In genomic region chr15:92599381-92599780, GRCm38 (mm10) we compare ENCODE assay signal across 10 mouse cellular contexts.
DNase-seq lines count a peak whose midpoint lies in the region; ATAC-seq and TF ChIP-seq lines count a peak whose summit lies in the region.
"Had no signal": no experiment of that assay in that cellular context is flagged by ENCODE, and none has a peak within 500 bp of the region (broad histone marks: within the 10 kb centered on the region; RNA-seq: fewer than 3 reads in every experiment).

No protein-coding gene starts in this region.

- no peaks in the 10 kb centered on the region for H3K36me3 ChIP-seq in lung, embryonic 14.5 days (ENCODE audit: insufficient read depth)
- no peaks in the 10 kb centered on the region for H3K36me3 ChIP-seq in forebrain, postnatal 0 days (ENCODE audit: insufficient read depth)
- H3K36me3 ChIP-seq in limb, embryonic 13.5 days = no peaks in the 10 kb centered on the region
- H3K36me3 ChIP-seq in stomach, embryonic 16.5 days (ENCODE audit: control insufficient read depth, insufficient read depth, low read length) = no peaks in the 10 kb centered on the region
- H3K36me3 ChIP-seq: G1E had no signal

- 3% methylated on average over 7 of the region's 7 CpGs for WGBS in lung, embryonic 14.5 days
- WGBS in forebrain, postnatal 0 days = 7% methylated on average over 7 of the region's 7 CpGs
- WGBS in limb, embryonic 13.5 days = 13% methylated on average over 6 of the region's 7 CpGs
- WGBS in stomach, embryonic 16.5 days = 3% methylated on average over 7 of the region's 7 CpGs

- H3K4me3 ChIP-seq in lung, embryonic 14.5 days (ENCODE audit: low read depth, low read length) = peak overlapping the region; percentile 26
- peak overlapping the region; percentile 40 for H3K4me3 ChIP-seq in forebrain, postnatal 0 days (ENCODE audit: low read depth, low read length)
- H3K4me3 ChIP-seq in limb, embryonic 13.5 days = no peak overlapping the region
- no peak overlapping the region for H3K4me3 ChIP-seq in stomach, embryonic 16.5 days (replicated peaks; ENCODE audit: low read length)

- H3K9me3 ChIP-seq in lung, embryonic 14.5 days (ENCODE audit: low read depth, low read length) = no peaks in the 10 kb centered on the region; the same call in 1 of the 2 replicates
- peaks cover 9% of the 10 kb centered on the region for H3K9me3 ChIP-seq in forebrain, postnatal 0 days (ENCODE audit: low read length)
- no peaks in the 10 kb centered on the region for H3K9me3 ChIP-seq in limb, embryonic 13.5 days
- no peaks in the 10 kb centered on the region for H3K9me3 ChIP-seq in stomach, embryonic 16.5 days (replicated peaks; ENCODE audit: control insufficient read depth, low read length)

- peaks cover 10% of the 10 kb centered on the region; the same call in 1 of the 2 replicates for H3K4me1 ChIP-seq in lung, embryonic 14.5 days (ENCODE audit: insufficient read depth)
- no peaks in the 10 kb centered on the region for H3K4me1 ChIP-seq in forebrain, postnatal 0 days (ENCODE audit: insufficient read depth)
- H3K4me1 ChIP-seq in limb, embryonic 13.5 days = peaks cover 20% of the 10 kb centered on the region
- peaks cover 11% of the 10 kb centered on the region; the same call in 1 of the 2 replicates for H3K4me1 ChIP-seq in stomach, embryonic 16.5 days (ENCODE audit: control insufficient read depth, insufficient read depth, low read length)

- H3K27ac ChIP-seq in lung, embryonic 14.5 days (ENCODE audit: low read depth) = no peak overlapping the region
- H3K27ac ChIP-seq in forebrain, postnatal 0 days (ENCODE audit: low read depth, low read length) = peak overlapping the region; percentile 72; the same call in 1 of the 2 replicates
- H3K27ac ChIP-seq in limb, embryonic 13.5 days = no peak overlapping the region
- no peak overlapping the region for H3K27ac ChIP-seq in stomach, embryonic 16.5 days (ENCODE audit: low read length)

- TF ChIP-seq CTCF in lung, embryonic 14.5 days (IDR thresholded peaks at IDR 0.05; ENCODE audit: low read depth) = no peak
- TF ChIP-seq CTCF in forebrain, postnatal 0 days (IDR thresholded peaks at IDR 0.05; ENCODE audit: low read depth) = no peak

- DNase-seq in lung, embryonic 14.5 days = peak; percentile 13
- no peak for DNase-seq in lung, postnatal 10 days
- no peak for DNase-seq in forebrain, postnatal 0 days
- no peak for DNase-seq in adrenal gland, postnatal 14 days
- DNase-seq in spleen, adult 12 weeks (ENCODE audit: low spot score) = no peak
- DNase-seq: lung, postnatal 36 days; thymus, postnatal 36 days had no signal

- peak overlapping the region; percentile 60 for H3K4me2 ChIP-seq in lung, embryonic 14.5 days
- H3K4me2 ChIP-seq in forebrain, postnatal 0 days (ENCODE audit: low read depth) = peak overlapping the region; percentile 67
- peak overlapping the region; percentile 62 for H3K4me2 ChIP-seq in limb, embryonic 13.5 days (replicated peaks)
- H3K4me2 ChIP-seq in stomach, embryonic 16.5 days (ENCODE audit: low read depth, low read length) = peak overlapping the region; percentile 46; the same call in 1 of the 2 replicates

- no peaks in the 10 kb centered on the region for H3K27me3 ChIP-seq in lung, embryonic 14.5 days (ENCODE audit: insufficient read depth, low read length)
- no peaks in the 10 kb centered on the region for H3K27me3 ChIP-seq in forebrain, postnatal 0 days (ENCODE audit: insufficient read depth, low read length)
- H3K27me3 ChIP-seq in limb, embryonic 13.5 days = peaks cover 8% of the 10 kb centered on the region; the same call in 1 of the 2 replicates
- no peaks in the 10 kb centered on the region for H3K27me3 ChIP-seq in stomach, embryonic 16.5 days (ENCODE audit: control insufficient read depth, insufficient read depth, low read length)

- no peak overlapping the region for H3K9ac ChIP-seq in lung, embryonic 14.5 days
- H3K9ac ChIP-seq in forebrain, postnatal 0 days = peak overlapping the region; percentile 52
- H3K9ac ChIP-seq in limb, embryonic 13.5 days = no peak overlapping the region
- H3K9ac ChIP-seq in stomach, embryonic 16.5 days (ENCODE audit: low read length) = no peak overlapping the region

- ATAC-seq in lung, embryonic 14.5 days (ENCODE audit: insufficient read depth) = no peak; the same call in 1 of the 2 replicates
- ATAC-seq in forebrain, postnatal 0 days = no peak
- ATAC-seq in limb, embryonic 13.5 days (ENCODE audit: low FRiP score, low read depth) = no peak
- no peak for ATAC-seq in stomach, embryonic 16.5 days (ENCODE audit: insufficient read depth, low FRiP score)

Comparison
In these comparisons a context has a peak if more than half of its experiments do, and no peak if none do; other contexts are left out.
1. H3K4me3 ChIP-seq: peak in lung, embryonic 14.5 days (single experiment) and forebrain, postnatal 0 days (single experiment); none in limb, embryonic 13.5 days (single experiment) and stomach, embryonic 16.5 days (single experiment).
2. Peak in every context shown above with its lines, with median percentiles within 50 percentile points of each other: H3K4me2 ChIP-seq.